In genomic region chr5:135674821-135675220, GRCm38 (mm10) we compare ENCODE assay signal across 8 mouse cellular contexts. TPM values are rescaled to one million over a fixed set of nuclear protein-coding genes. Genes with fewer than 3 reads are reported as not detected.
DNase-seq lines count a peak whose midpoint lies in the region; ATAC-seq and TF ChIP-seq lines count a peak whose summit lies in the region.

No protein-coding gene starts in this region.

- peak overlapping the region; percentile 3 for H3K4me2 ChIP-seq in embryonic facial prominence, embryonic 11.5 days (ENCODE audit: low read depth, low read length)
- H3K4me2 ChIP-seq in heart, embryonic 11.5 days: peak overlapping the region; percentile 43
- H3K4me2 ChIP-seq in kidney, embryonic 14.5 days (replicated peaks; ENCODE audit: low read depth, low read length): peak overlapping the region; percentile 18; the same call in 1 of the 2 replicates
- peak overlapping the region; percentile 49 for H3K4me2 ChIP-seq in limb, embryonic 12.5 days
- peak overlapping the region; percentile 40 for H3K4me2 ChIP-seq in midbrain, embryonic 13.5 days (replicated peaks)
- H3K4me2 ChIP-seq in stomach, postnatal 0 days (replicated peaks; ENCODE audit: low read depth): no peak overlapping the region

- H3K9me3 ChIP-seq in embryonic facial prominence, embryonic 11.5 days (replicated peaks; ENCODE audit: control insufficient read depth, low read length): no peaks in the 10 kb centered on the region
- H3K9me3 ChIP-seq in heart, embryonic 11.5 days (replicated peaks; ENCODE audit: control insufficient read depth, low read length): no peaks in the 10 kb centered on the region
- H3K9me3 ChIP-seq in kidney, embryonic 14.5 days (ENCODE audit: control insufficient read depth, low read length): no peaks in the 10 kb centered on the region
- no peaks in the 10 kb centered on the region for H3K9me3 ChIP-seq in limb, embryonic 12.5 days
- no peaks in the 10 kb centered on the region for H3K9me3 ChIP-seq in midbrain, embryonic 13.5 days
- no peaks in the 10 kb centered on the region for H3K9me3 ChIP-seq in stomach, postnatal 0 days (ENCODE audit: control insufficient read depth, low read length)

- peak overlapping the region; percentile 1; the same call in 1 of the 2 replicates for H3K9ac ChIP-seq in embryonic facial prominence, embryonic 11.5 days (replicated peaks; ENCODE audit: low read length)
- no peak overlapping the region for H3K9ac ChIP-seq in heart, embryonic 11.5 days (ENCODE audit: low read depth, low read length)
- no peak overlapping the region for H3K9ac ChIP-seq in kidney, embryonic 14.5 days (ENCODE audit: low read depth, low read length)
- H3K9ac ChIP-seq in limb, embryonic 12.5 days (replicated peaks): peak overlapping the region; percentile 31; the same call in 1 of the 2 replicates
- no peak overlapping the region for H3K9ac ChIP-seq in midbrain, embryonic 13.5 days (replicated peaks)
- no peak overlapping the region; the same call in 1 of the 2 replicates for H3K9ac ChIP-seq in stomach, postnatal 0 days (ENCODE audit: low read length)

- ATAC-seq in embryonic facial prominence, embryonic 11.5 days (replicated peaks; ENCODE audit: insufficient number of reproducible peaks, low FRiP score, low TSS enrichment, low read depth): peak; percentile 84
- ATAC-seq in heart, embryonic 11.5 days (replicated peaks; ENCODE audit: insufficient number of reproducible peaks, low FRiP score, low TSS enrichment): no peak
- ATAC-seq in kidney, embryonic 14.5 days (ENCODE audit: low FRiP score, low TSS enrichment): peak; percentile 71
- ATAC-seq in limb, embryonic 12.5 days (ENCODE audit: insufficient number of reproducible peaks, insufficient read depth, low FRiP score, low TSS enrichment, low read depth): peak; percentile 79
- ATAC-seq in midbrain, embryonic 13.5 days: peak; percentile 91
- ATAC-seq in stomach, postnatal 0 days (ENCODE audit: low FRiP score, low TSS enrichment): peak; percentile 80

- no peak overlapping the region for H3K4me3 ChIP-seq in embryonic facial prominence, embryonic 11.5 days (ENCODE audit: low read depth, low read length)
- no peak overlapping the region for H3K4me3 ChIP-seq in heart, embryonic 11.5 days (ENCODE audit: low read depth, low read length)
- no peak overlapping the region for H3K4me3 ChIP-seq in kidney, embryonic 14.5 days (ENCODE audit: low read length)
- 0 out of 2 replicates have a peak overlapping the region, but pooled peaks have one; percentile 9 for H3K4me3 ChIP-seq in limb, embryonic 12.5 days (replicated peaks)
- peak overlapping the region; percentile 4; the same call in 1 of the 2 replicates for H3K4me3 ChIP-seq in midbrain, embryonic 13.5 days (replicated peaks)
- H3K4me3 ChIP-seq in stomach, postnatal 0 days (ENCODE audit: low read depth, low read length): no peak overlapping the region

- peak; percentile 83 for DNase-seq in ovary, adult 18-20 months (ENCODE audit: low spot score)
- DNase-seq in ovary, postnatal 10 days (ENCODE audit: low spot score): no peak
- peak; percentile 91 for DNase-seq in embryonic facial prominence, embryonic 11.5 days (ENCODE audit: low spot score)
- peak; percentile 87 for DNase-seq in stomach, postnatal 0 days (ENCODE audit: low spot score)

- no peak for TF ChIP-seq CTCF in stomach, postnatal 0 days (IDR thresholded peaks at IDR 0.05; ENCODE audit: low read depth)

- H3K27me3 ChIP-seq in embryonic facial prominence, embryonic 11.5 days (ENCODE audit: control insufficient read depth, insufficient read depth, low read length): no peaks in the 10 kb centered on the region
- H3K27me3 ChIP-seq in heart, embryonic 11.5 days (ENCODE audit: control insufficient read depth, insufficient read depth, low read length): no peaks in the 10 kb centered on the region
- H3K27me3 ChIP-seq in kidney, embryonic 14.5 days (ENCODE audit: control insufficient read depth, insufficient read depth, low read length): no peaks in the 10 kb centered on the region
- no peaks in the 10 kb centered on the region for H3K27me3 ChIP-seq in limb, embryonic 12.5 days
- no peaks in the 10 kb centered on the region for H3K27me3 ChIP-seq in midbrain, embryonic 13.5 days
- H3K27me3 ChIP-seq in stomach, postnatal 0 days (ENCODE audit: control insufficient read depth, insufficient read depth, low read length): no peaks in the 10 kb centered on the region

- H3K27ac ChIP-seq in embryonic facial prominence, embryonic 11.5 days (replicated peaks; ENCODE audit: low read depth, low read length): peak overlapping the region; percentile 69
- no peak overlapping the region for H3K27ac ChIP-seq in heart, embryonic 11.5 days (ENCODE audit: low read depth, low read length)
- peak overlapping the region; percentile 39 for H3K27ac ChIP-seq in kidney, embryonic 14.5 days (ENCODE audit: low read depth, low read length)
- peak overlapping the region; percentile 77 for H3K27ac ChIP-seq in limb, embryonic 12.5 days
- peak overlapping the region; percentile 86 for H3K27ac ChIP-seq in midbrain, embryonic 13.5 days
- H3K27ac ChIP-seq in stomach, postnatal 0 days (replicated peaks): no peak overlapping the region

- no peaks in the 10 kb centered on the region for H3K36me3 ChIP-seq in embryonic facial prominence, embryonic 11.5 days (replicated peaks; ENCODE audit: control insufficient read depth, insufficient read depth, low read depth, low read length)
- H3K36me3 ChIP-seq in heart, embryonic 11.5 days (ENCODE audit: control insufficient read depth, insufficient read depth, low read length): no peaks in the 10 kb centered on the region
- H3K36me3 ChIP-seq in kidney, embryonic 14.5 days (ENCODE audit: control insufficient read depth, insufficient read depth, low read length): no peaks in the 10 kb centered on the region
- no peaks in the 10 kb centered on the region for H3K36me3 ChIP-seq in limb, embryonic 12.5 days
- H3K36me3 ChIP-seq in midbrain, embryonic 13.5 days: no peaks in the 10 kb centered on the region
- H3K36me3 ChIP-seq in stomach, postnatal 0 days (ENCODE audit: control insufficient read depth, insufficient read depth, low read length): no peaks in the 10 kb centered on the region

- WGBS in embryonic facial prominence, embryonic 11.5 days: 0% methylated on average over 11 of the region's 11 CpGs
- WGBS in heart, embryonic 11.5 days (ENCODE audit: insufficient replicate concordance): 3% methylated on average over 11 of the region's 11 CpGs
- 2% methylated on average over 11 of the region's 11 CpGs for WGBS in kidney, embryonic 14.5 days
- WGBS in limb, embryonic 12.5 days: under 1% methylated on average over 11 of the region's 11 CpGs
- under 1% methylated on average over 11 of the region's 11 CpGs for WGBS in midbrain, embryonic 13.5 days
- WGBS in stomach, postnatal 0 days: 3% methylated on average over 9 of the region's 11 CpGs

- no peak for TF ChIP-seq EP300 in stomach, postnatal 0 days (optimal IDR thresholded peaks at IDR 0.05)

- H3K4me1 ChIP-seq in embryonic facial prominence, embryonic 11.5 days (ENCODE audit: control insufficient read depth, insufficient read depth, low read length): no peaks in the 10 kb centered on the region; the same call in none of the 2 replicates
- no peaks in the 10 kb centered on the region for H3K4me1 ChIP-seq in heart, embryonic 11.5 days (ENCODE audit: control insufficient read depth, insufficient read depth, low read length)
- H3K4me1 ChIP-seq in kidney, embryonic 14.5 days (ENCODE audit: control insufficient read depth, insufficient read depth, low read length): peaks cover 19% of the 10 kb centered on the region
- H3K4me1 ChIP-seq in limb, embryonic 12.5 days (replicated peaks): peaks cover 27% of the 10 kb centered on the region
- peaks cover 35% of the 10 kb centered on the region for H3K4me1 ChIP-seq in midbrain, embryonic 13.5 days (replicated peaks)
- H3K4me1 ChIP-seq in stomach, postnatal 0 days (replicated peaks; ENCODE audit: control insufficient read depth, insufficient read depth): no peaks in the 10 kb centered on the region

RNA-seq across cellular contexts. Expression of gene Por, which starts 5.0 kb away (rescaled TPM):
- polyA plus RNA-seq in embryonic facial prominence, embryonic 11.5 days (2014; fragmentation: Nextera tagmentation; extraction: Ambion mirVana): 62.7 and 63.5 TPM in 2 replicates
- polyA plus RNA-seq in heart, embryonic 11.5 days (2014; fragmentation: Nextera tagmentation; extraction: Ambion mirVana): 32.4 and 37.4 TPM in 2 replicates
- polyA plus RNA-seq in kidney, embryonic 14.5 days (2014; fragmentation: Nextera tagmentation; extraction: Ambion mirVana): 51.8 and 64.2 TPM in 2 replicates
- polyA plus RNA-seq in limb, embryonic 12.5 days (2016; fragmentation: Nextera tagmentation; extraction: Ambion mirVana): 114 and 120 TPM in 2 replicates
- polyA plus RNA-seq in midbrain, embryonic 13.5 days (2015; fragmentation: Nextera tagmentation; extraction: Ambion mirVana): 128 and 137 TPM in 2 replicates
- polyA plus RNA-seq in stomach, postnatal 0 days (2015; fragmentation: Nextera tagmentation; extraction: Ambion mirVana): 174 and 177 TPM in 2 replicates

RNA-seq across cellular contexts. Expression of gene Rhbdd2, which starts 42.4 kb away (rescaled TPM):
- polyA plus RNA-seq in embryonic facial prominence, embryonic 11.5 days (2014; fragmentation: Nextera tagmentation; extraction: Ambion mirVana): 43.1 and 46.4 TPM in 2 replicates
- polyA plus RNA-seq in heart, embryonic 11.5 days (2014; fragmentation: Nextera tagmentation; extraction: Ambion mirVana): 33.1 and 44.9 TPM in 2 replicates
- 42.6 and 61.7 TPM in 2 replicates for polyA plus RNA-seq in kidney, embryonic 14.5 days (2014; fragmentation: Nextera tagmentation; extraction: Ambion mirVana)
- 47.7 and 52.2 TPM in 2 replicates for polyA plus RNA-seq in limb, embryonic 12.5 days (2016; fragmentation: Nextera tagmentation; extraction: Ambion mirVana)
- polyA plus RNA-seq in midbrain, embryonic 13.5 days (2015; fragmentation: Nextera tagmentation; extraction: Ambion mirVana): 88.1 and 88.3 TPM in 2 replicates
- polyA plus RNA-seq in stomach, postnatal 0 days (2015; fragmentation: Nextera tagmentation; extraction: Ambion mirVana): 37.8 and 44.8 TPM in 2 replicates

Comparison
In these comparisons a context has a peak if more than half of its experiments do, and no peak if none do; other contexts are left out.
1. H3K27ac ChIP-seq: peak in embryonic facial prominence, embryonic 11.5 days (single experiment), kidney, embryonic 14.5 days (single experiment), limb, embryonic 12.5 days (single experiment) and midbrain, embryonic 13.5 days (single experiment); none in heart, embryonic 11.5 days (single experiment) and stomach, postnatal 0 days (single experiment).
2. H3K4me3 ChIP-seq: peak in limb, embryonic 12.5 days (single experiment) and midbrain, embryonic 13.5 days (single experiment); none in embryonic facial prominence, embryonic 11.5 days (single experiment), heart, embryonic 11.5 days (single experiment), kidney, embryonic 14.5 days (single experiment) and stomach, postnatal 0 days (single experiment).
3. H3K9ac ChIP-seq: peak in embryonic facial prominence, embryonic 11.5 days (single experiment) and limb, embryonic 12.5 days (single experiment); none in heart, embryonic 11.5 days (single experiment), kidney, embryonic 14.5 days (single experiment), midbrain, embryonic 13.5 days (single experiment) and stomach, postnatal 0 days (single experiment).